Mouse (Mus musculus): ENCODE data around the gene Cd46. TPM values are rescaled to one million over a fixed set of nuclear protein-coding genes. Genes with fewer than 3 reads are reported as not detected.

Cd46 gene
- 1.0 and 1.4 TPM in 2 replicates for polyA plus RNA-seq (2014; fragmentation: Nextera tagmentation; extraction: Ambion mirVana)

DNA sequence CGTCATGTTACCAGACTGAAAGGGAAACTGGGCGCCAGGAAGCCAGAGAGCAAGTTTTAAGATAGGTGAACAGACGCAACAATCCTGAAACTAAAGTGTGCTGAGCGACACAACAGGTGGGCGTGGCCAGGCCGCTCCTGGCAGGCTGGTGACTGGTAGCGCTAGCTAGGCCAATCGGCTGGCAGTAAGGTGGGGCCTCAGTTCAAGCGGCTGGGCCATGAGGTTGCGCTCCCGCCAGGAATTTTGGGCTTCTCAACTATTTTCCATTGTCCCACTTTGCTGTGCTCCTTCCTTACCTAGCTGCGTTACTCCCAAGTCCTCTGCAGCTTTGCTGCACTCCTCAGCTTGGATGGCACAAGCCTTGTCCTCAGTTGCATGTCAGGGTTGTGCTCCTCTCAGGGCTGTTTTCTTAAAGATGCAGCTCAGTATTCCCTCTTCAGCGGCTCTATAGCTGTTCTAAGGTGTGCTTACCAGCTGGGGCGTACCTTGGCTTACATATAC lies at the start of gene Cd46:
Gene Cd46 (minus strand): TSS at position 30 of the 501 bp plus-strand sequence.
- H3K4me2 ChIP-seq (ENCODE audit: low read length): peak within 1 kb of the TSS; percentile 63
- no peaks in the 10 kb centered on the region for H3K27me3 ChIP-seq (replicated peaks; ENCODE audit: control insufficient read depth, insufficient read depth, low read length)
- 2% methylated on average over 14 of the region's 14 CpGs for WGBS
- no peaks in the 10 kb centered on the region for H3K9me3 ChIP-seq (ENCODE audit: control insufficient read depth, low read length)
- 0 out of 2 replicates have a peak within 1 kb of the TSS, but pooled peaks have one; percentile 22 for H3K27ac ChIP-seq (ENCODE audit: low read depth)
- H3K9ac ChIP-seq (ENCODE audit: low read length): peak within 1 kb of the TSS; percentile 34; the same call in 1 of the 2 replicates
- peak; percentile 84 for DNase-seq (ENCODE audit: low spot score)
- peaks cover 3% of the 10 kb centered on the region; the same call in 1 of the 2 replicates for H3K4me1 ChIP-seq (replicated peaks; ENCODE audit: control insufficient read depth, insufficient read depth, low read length)
- peak within 1 kb of the TSS; percentile 36 for H3K4me3 ChIP-seq (ENCODE audit: low read depth, low read length)
- 0 out of 2 replicates have a peak, but pooled peaks cover 5% of the 10 kb centered on the region for H3K36me3 ChIP-seq (ENCODE audit: control insufficient read depth, insufficient read depth, low read length)
- ATAC-seq (replicated peaks; ENCODE audit: low FRiP score, low TSS enrichment, low read depth): peak; percentile 96

DNA sequence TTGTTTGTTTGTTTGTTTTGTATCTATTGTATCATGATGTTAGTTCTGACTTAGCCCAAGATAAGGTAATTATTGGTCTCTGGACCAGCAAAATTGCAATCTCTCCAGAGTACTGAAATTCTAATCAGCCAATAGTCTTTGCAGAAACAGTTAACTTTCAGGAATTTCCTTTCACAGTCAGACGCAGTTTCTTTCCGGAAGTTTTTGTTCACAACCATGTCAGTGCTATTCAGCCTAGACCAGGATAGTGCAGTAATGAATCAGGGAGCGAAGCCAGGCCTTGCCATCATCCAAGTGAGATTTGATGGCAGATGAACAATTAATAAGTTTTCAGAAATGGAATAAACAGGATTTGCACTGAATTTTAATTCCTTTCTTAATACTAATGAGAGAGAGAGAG lies 40.0 kb upstream of the Cd46 start:
- 39% methylated on average over 3 of the region's 3 CpGs for WGBS
- peak overlapping the region; percentile 71 for H3K4me2 ChIP-seq (ENCODE audit: low read length)
- no peak for DNase-seq (ENCODE audit: low spot score)
- 0 out of 2 replicates have a peak overlapping the region, but pooled peaks have one; percentile 98 for H3K27ac ChIP-seq (ENCODE audit: low read depth)
- no peaks in the 10 kb centered on the region for H3K9me3 ChIP-seq (ENCODE audit: control insufficient read depth, low read length)
- H3K4me3 ChIP-seq (ENCODE audit: low read depth, low read length): peak overlapping the region; percentile 57; the same call in 1 of the 2 replicates
- no peaks in the 10 kb centered on the region for H3K27me3 ChIP-seq (replicated peaks; ENCODE audit: control insufficient read depth, insufficient read depth, low read length)
- H3K9ac ChIP-seq (ENCODE audit: low read length): 0 out of 2 replicates have a peak overlapping the region, but pooled peaks have one; percentile 90
- ATAC-seq (replicated peaks; ENCODE audit: low FRiP score, low TSS enrichment, low read depth): no peak
- H3K4me1 ChIP-seq (replicated peaks; ENCODE audit: control insufficient read depth, insufficient read depth, low read length): peaks cover 4% of the 10 kb centered on the region; the same call in 1 of the 2 replicates
- peaks cover 19% of the 10 kb centered on the region for H3K36me3 ChIP-seq (ENCODE audit: control insufficient read depth, insufficient read depth, low read length)

DNA sequence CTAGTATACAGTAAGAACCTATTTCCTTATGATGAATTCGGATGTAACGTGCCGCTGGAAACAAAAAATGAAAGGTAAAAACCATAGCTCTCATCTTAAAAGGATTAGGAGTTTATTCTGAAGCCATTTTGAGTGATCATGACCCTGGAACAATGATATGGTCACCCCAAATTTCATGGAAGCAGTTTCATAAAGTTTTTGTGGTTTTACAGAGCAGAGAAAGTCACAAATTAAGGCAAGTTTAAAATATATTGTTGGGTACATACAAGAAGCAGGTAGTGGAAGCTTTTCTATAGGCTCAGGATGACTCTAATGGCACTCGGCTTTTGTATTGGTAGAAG lies 39.6 kb upstream of the Cd46 start:
- Histone ChIP-seq H3K27ac (ENCODE audit: low read depth) (peak overlapping the region; percentile 98), H3K4me1 (replicated peaks; ENCODE audit: control insufficient read depth, insufficient read depth, low read length) (peaks cover 4% of the 10 kb centered on the region; the same call in 1 of the 2 replicates), H3K36me3 (ENCODE audit: control insufficient read depth, insufficient read depth, low read length) (peaks cover 22% of the 10 kb centered on the region), H3K4me2 (ENCODE audit: low read length) (peak overlapping the region; percentile 71), H3K4me3 (ENCODE audit: low read depth, low read length) (peak overlapping the region; percentile 57), H3K9me3 (ENCODE audit: control insufficient read depth, low read length) (no peaks in the 10 kb centered on the region), H3K9ac (ENCODE audit: low read length) (peak overlapping the region; percentile 90), H3K27me3 (replicated peaks; ENCODE audit: control insufficient read depth, insufficient read depth, low read length) (no peaks in the 10 kb centered on the region)
- no peak for DNase-seq (ENCODE audit: low spot score)
- 26% methylated on average over 4 of the region's 4 CpGs for WGBS
- ATAC-seq (replicated peaks; ENCODE audit: low FRiP score, low TSS enrichment, low read depth): 0 out of 2 replicates have a peak, but pooled peaks have one; percentile 2

DNA sequence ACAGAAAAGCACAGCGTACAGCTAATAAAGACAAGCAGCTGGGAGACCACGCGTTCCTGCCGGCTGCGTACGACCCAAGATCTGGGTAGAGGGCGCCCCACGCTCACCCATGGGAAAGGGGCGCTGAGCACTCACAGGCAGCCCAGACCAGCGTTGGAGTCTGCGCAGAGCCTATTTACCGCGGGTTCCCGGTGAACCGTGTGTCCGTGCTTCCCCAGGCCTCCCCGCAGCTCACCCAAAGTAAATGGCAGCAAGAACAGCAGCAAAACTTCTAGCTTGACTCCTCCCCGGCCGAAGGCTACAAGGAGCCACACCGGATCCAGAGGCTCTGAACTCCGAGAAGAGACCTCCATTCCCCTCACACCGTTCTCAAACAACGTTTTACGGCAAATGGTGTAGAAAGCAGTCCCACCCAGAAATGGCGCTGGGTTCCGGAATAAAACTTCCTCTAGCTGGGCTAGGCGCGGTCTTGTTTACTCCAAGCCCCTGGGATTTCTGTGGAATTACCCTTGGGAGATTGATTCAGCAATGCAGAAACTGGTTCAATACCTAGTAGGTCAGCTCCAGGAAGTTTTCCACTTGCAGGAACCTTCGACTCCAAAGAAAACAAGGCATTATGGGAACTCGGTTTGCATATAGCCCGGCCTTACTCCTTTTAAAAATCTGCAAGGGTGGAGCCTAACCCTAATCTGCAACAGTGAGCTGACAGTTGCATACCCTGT lies 39.1 kb upstream of the Cd46 start, which contains the start of gene Cr1l:
Gene Cr1l (minus strand): TSS at position 634 of the 722 bp plus-strand sequence.
- DNase-seq (ENCODE audit: low spot score): peak; percentile 96
- peaks cover 4% of the 10 kb centered on the region; the same call in 1 of the 2 replicates for H3K4me1 ChIP-seq (replicated peaks; ENCODE audit: control insufficient read depth, insufficient read depth, low read length)
- H3K4me3 ChIP-seq (ENCODE audit: low read depth, low read length): peak within 1 kb of the TSS; percentile 57
- under 1% methylated on average over 31 of the region's 31 CpGs for WGBS
- peaks cover 23% of the 10 kb centered on the region for H3K36me3 ChIP-seq (ENCODE audit: control insufficient read depth, insufficient read depth, low read length)
- H3K4me2 ChIP-seq (ENCODE audit: low read length): peak within 1 kb of the TSS; percentile 71
- ATAC-seq (replicated peaks; ENCODE audit: low FRiP score, low TSS enrichment, low read depth): peak; percentile 97
- H3K27ac ChIP-seq (ENCODE audit: low read depth): peak within 1 kb of the TSS; percentile 98
- no peaks in the 10 kb centered on the region for H3K27me3 ChIP-seq (replicated peaks; ENCODE audit: control insufficient read depth, insufficient read depth, low read length)
- H3K9me3 ChIP-seq (ENCODE audit: control insufficient read depth, low read length): no peaks in the 10 kb centered on the region
- H3K9ac ChIP-seq (ENCODE audit: low read length): peak within 1 kb of the TSS; percentile 90

DNA sequence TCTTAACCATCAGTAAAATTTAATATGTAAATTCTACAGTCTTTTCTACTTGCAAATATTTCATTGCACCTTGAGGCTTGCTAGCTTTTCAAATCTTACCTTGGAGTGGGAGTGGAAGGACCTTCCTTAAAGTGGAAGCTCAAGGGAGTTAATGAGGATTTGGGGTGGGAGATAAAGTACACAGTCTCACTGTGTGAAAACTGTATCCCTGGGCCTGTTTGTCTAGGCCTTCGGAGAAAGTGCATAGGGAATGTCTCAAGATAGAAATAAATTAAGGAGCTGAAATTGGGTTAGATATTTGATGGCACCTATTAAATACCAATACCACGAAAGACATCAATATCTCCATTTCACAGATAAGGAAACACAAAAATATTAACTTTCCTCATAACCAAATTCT lies 38.4 kb upstream of the Cd46 start:
- H3K9ac ChIP-seq (ENCODE audit: low read length): peak overlapping the region; percentile 90
- peak overlapping the region; percentile 98 for H3K27ac ChIP-seq (ENCODE audit: low read depth)
- H3K4me2 ChIP-seq (ENCODE audit: low read length): peak overlapping the region; percentile 71
- peaks cover 4% of the 10 kb centered on the region; the same call in 1 of the 2 replicates for H3K4me1 ChIP-seq (replicated peaks; ENCODE audit: control insufficient read depth, insufficient read depth, low read length)
- peaks cover 28% of the 10 kb centered on the region for H3K36me3 ChIP-seq (ENCODE audit: control insufficient read depth, insufficient read depth, low read length)
- H3K9me3 ChIP-seq (ENCODE audit: control insufficient read depth, low read length): no peaks in the 10 kb centered on the region
- 17% methylated on average over 2 of the region's 2 CpGs for WGBS
- no peak for DNase-seq (ENCODE audit: low spot score)
- H3K4me3 ChIP-seq (ENCODE audit: low read depth, low read length): peak overlapping the region; percentile 57
- ATAC-seq (replicated peaks; ENCODE audit: low FRiP score, low TSS enrichment, low read depth): peak; percentile 21; the same call in 1 of the 2 replicates
- H3K27me3 ChIP-seq (replicated peaks; ENCODE audit: control insufficient read depth, insufficient read depth, low read length): no peaks in the 10 kb centered on the region

DNA sequence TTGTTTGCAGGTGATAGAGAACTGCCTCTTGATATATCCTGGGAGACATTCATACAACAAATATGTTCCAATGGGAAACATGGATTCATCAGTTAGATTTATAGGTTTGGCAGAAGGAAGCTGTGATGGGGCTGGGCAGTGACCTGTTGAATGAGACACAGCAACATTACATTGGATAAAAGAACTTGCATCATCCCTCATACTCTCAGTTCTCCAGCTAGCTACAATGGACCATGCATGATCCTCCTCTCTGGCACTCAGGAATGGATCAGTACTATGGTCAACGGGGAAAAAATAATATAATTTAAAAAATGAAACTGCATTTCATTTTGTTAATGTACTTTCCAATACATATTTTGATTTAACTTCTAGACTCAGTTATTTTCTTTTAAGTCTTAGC lies 37.8 kb upstream of the Cd46 start:
- ATAC-seq (replicated peaks; ENCODE audit: low FRiP score, low TSS enrichment, low read depth) (no peak), DNase-seq (ENCODE audit: low spot score) (no peak)
- peaks cover 31% of the 10 kb centered on the region for H3K36me3 ChIP-seq (ENCODE audit: control insufficient read depth, insufficient read depth, low read length)
- H3K27ac ChIP-seq (ENCODE audit: low read depth): no peak overlapping the region
- WGBS: 82% methylated on average over 1 of the region's 1 CpGs
- no peaks in the 10 kb centered on the region for H3K9me3 ChIP-seq (ENCODE audit: control insufficient read depth, low read length)
- no peak overlapping the region for H3K4me3 ChIP-seq (ENCODE audit: low read depth, low read length)
- H3K4me1 ChIP-seq (replicated peaks; ENCODE audit: control insufficient read depth, insufficient read depth, low read length): peaks cover 4% of the 10 kb centered on the region; the same call in 1 of the 2 replicates
- H3K27me3 ChIP-seq (replicated peaks; ENCODE audit: control insufficient read depth, insufficient read depth, low read length): no peaks in the 10 kb centered on the region
- no peak overlapping the region for H3K9ac ChIP-seq (ENCODE audit: low read length)
- peak overlapping the region; percentile 30; the same call in 1 of the 2 replicates for H3K4me2 ChIP-seq (ENCODE audit: low read length)

DNA sequence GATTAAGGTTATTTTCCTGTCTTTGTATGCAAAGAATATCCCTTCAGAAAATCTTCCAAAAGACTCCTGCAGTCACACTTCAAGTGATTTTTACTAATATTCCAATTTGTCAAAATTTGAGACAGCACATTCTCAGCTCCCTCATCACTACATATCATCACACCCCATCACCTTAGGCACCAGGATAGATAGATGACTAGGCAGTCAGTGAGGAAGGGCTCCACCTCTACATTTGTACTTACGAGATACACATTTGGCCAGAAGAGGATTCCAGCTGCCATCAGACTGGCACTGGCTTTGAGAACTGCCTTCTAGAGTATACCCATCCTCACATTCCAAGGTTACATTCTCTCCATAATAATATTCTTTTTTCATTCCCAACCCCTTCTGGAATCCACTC lies 22.4 kb upstream of the Cd46 start:
- Histone ChIP-seq H3K9me3 (ENCODE audit: control insufficient read depth, low read length) (no peaks in the 10 kb centered on the region), H3K4me3 (ENCODE audit: low read depth, low read length) (no peak overlapping the region), H3K4me2 (ENCODE audit: low read length) (no peak overlapping the region), H3K4me1 (replicated peaks; ENCODE audit: control insufficient read depth, insufficient read depth, low read length) (no peaks in the 10 kb centered on the region), H3K9ac (ENCODE audit: low read length) (no peak overlapping the region), H3K36me3 (ENCODE audit: control insufficient read depth, insufficient read depth, low read length) (peaks cover 58% of the 10 kb centered on the region), H3K27me3 (replicated peaks; ENCODE audit: control insufficient read depth, insufficient read depth, low read length) (no peaks in the 10 kb centered on the region), H3K27ac (ENCODE audit: low read depth) (no peak overlapping the region)
- ATAC-seq (replicated peaks; ENCODE audit: low FRiP score, low TSS enrichment, low read depth): no peak
- DNase-seq (ENCODE audit: low spot score): no peak
- WGBS: 92% methylated on average over 1 of the region's 1 CpGs

DNA sequence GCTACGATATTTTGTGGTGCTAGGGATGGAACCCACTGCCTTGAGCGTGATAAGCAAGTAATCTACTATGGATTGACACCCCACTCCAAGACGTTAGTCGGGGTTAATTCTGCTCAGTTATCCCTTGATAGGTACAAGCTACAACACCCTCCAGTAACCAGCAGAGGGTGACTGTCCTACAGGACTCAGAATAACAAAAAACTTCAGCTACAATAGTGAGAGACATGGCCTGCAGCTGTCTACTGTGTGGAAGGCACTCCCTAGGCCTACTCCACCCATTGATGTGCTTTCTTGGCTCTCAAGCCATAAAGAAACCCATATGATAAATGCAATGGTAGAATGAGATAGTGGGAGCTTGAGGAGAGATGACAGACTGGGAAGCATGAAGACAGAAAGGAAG lies 21.6 kb upstream of the Cd46 start:
- WGBS: 90% methylated on average over 4 of the region's 4 CpGs
- DNase-seq (ENCODE audit: low spot score) (no peak), ATAC-seq (replicated peaks; ENCODE audit: low FRiP score, low TSS enrichment, low read depth) (no peak)
- no peak overlapping the region for H3K4me3 ChIP-seq (ENCODE audit: low read depth, low read length)
- H3K27me3 ChIP-seq (replicated peaks; ENCODE audit: control insufficient read depth, insufficient read depth, low read length): no peaks in the 10 kb centered on the region
- no peaks in the 10 kb centered on the region for H3K4me1 ChIP-seq (replicated peaks; ENCODE audit: control insufficient read depth, insufficient read depth, low read length)
- no peak overlapping the region for H3K27ac ChIP-seq (ENCODE audit: low read depth)
- H3K9me3 ChIP-seq (ENCODE audit: control insufficient read depth, low read length): no peaks in the 10 kb centered on the region
- no peak overlapping the region for H3K4me2 ChIP-seq (ENCODE audit: low read length)
- H3K36me3 ChIP-seq (ENCODE audit: control insufficient read depth, insufficient read depth, low read length): peaks cover 59% of the 10 kb centered on the region
- no peak overlapping the region for H3K9ac ChIP-seq (ENCODE audit: low read length)
